Mouse (Mus musculus) inflammation-experienced regulatory T-cells, adult 6 months (primary cell): Measurements from ENCODE around the gene Sec14l4. TPM values are rescaled to one million over a fixed set of nuclear protein-coding genes. Genes with fewer than 3 reads are reported as not detected.
A peak's percentile ranks its signal among the peaks of the same experiment; 100 is the strongest.

Experiments
- ATAC-seq: one replicate; pipeline ENCODE4 v1.8.0; 2017
- polyA plus RNA-seq, 3 experiments: library from polyadenylated mRNA; unstranded; fragments of 100-300 nt; shearing (Covaris generic); gene quantifications; one replicate each; pipeline ENCODE4 v1.2.1; 2017

Sec14l4 gene
- polyA plus RNA-seq, 3 experiments from 2014 or later = not detected

- ATAC-seq = no peak
Observed at GRCm38 (mm10) chr11:4080219-4080618, 49.0 kb downstream of the Sec14l4 start.

- no peak for ATAC-seq
Observed at GRCm38 (mm10) chr11:4083316-4084078, 52.2 kb downstream of the Sec14l4 start.

- no peak for ATAC-seq
Observed at GRCm38 (mm10) chr11:4086246-4086645, 55.0 kb downstream of the Sec14l4 start.

- no peak for ATAC-seq
Observed at GRCm38 (mm10) chr11:4087267-4087666, 56.0 kb downstream of the Sec14l4 start.

- ATAC-seq = no peak
Observed at GRCm38 (mm10) chr11:4093459-4094377, 62.5 kb downstream of the Sec14l4 start.

GRCm38 (mm10) chr11:4094378-4095170 is 63.3 kb downstream of the Sec14l4 start:
- ATAC-seq = peak; percentile 39

- ATAC-seq = peak; percentile 31
Observed at GRCm38 (mm10) chr11:4095171-4096053, 64.2 kb downstream of the Sec14l4 start, which contains the start of gene Mtfp1. Gene Mtfp1, minus strand, starts transcription at chr11:4095445.

DNA sequence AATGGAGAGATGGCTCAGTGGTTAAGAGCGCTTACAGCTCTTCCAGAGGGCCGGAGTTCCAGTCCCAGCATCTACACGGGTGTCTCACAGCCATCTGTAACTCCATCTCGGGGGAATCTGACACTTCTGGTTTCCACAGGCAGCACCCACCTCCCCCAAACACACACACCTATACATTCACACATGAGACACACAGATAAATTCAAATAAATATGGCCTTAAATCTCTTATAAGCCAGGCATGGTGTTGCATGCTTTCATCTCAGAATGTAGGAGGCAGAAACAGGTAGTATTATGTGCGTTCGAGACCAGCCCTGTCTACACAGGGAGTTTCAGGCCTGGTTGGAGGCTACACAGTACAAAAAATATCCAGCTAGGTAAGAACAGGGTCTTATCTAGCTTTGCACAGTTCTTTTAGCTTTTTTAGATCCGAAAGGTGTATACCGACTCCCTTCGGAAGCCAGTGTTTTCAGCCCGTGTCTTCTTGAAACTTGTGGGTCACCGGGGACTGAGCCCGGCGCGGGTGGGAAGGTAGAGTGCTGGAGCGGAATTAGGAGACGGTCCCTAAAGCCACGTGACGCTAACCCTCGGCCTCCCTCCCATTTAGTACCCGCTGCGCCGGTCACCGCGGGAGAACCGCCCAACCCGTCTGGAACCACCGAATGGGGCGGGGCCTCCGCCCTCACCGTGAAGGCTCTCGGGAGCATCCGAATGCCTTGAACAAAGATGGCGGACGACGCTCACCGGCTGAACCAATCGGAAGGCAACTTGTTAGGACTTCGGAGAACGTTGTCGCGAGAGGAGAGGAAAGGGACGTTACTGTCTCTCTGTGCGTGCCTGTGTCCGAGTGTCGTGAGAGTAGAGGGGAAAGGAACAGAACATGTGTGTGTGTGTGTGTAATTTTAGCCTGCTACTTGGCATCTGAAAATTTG is 65.1 kb downstream of the Sec14l4 start:
- peak; percentile 90 for ATAC-seq

DNA sequence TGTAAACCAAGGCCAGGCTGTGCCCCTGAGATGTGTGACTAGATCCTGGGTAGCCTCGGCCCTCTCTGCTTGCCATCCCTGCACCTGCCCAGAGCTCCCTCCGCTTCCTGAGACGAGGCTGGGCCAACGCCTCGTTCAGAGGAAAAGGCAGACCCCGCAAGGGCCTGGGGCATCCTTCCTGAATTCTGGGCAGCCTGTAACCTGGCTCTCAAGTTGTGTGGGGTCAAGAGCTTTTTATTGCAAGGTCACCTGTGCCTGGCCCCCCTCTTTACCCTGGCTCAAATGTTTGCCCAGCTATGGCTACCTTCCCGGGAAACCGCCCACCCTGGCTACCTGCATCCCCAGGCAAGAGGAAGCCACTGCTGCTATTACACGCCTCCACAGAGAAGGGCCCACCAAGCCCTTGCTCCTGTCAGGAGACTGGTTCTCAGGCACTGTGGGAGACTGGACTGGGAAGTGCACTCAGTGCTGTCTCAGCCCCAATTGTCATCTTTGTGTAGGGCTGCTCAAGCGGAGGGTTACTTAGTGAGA is 65.9 kb downstream of the Sec14l4 start:
- no peak for ATAC-seq

Other genes starting within 250 kb of the Sec14l4 start
- gene Osbp2, start 167.6 kb upstream of the Sec14l4 start, polyA plus RNA-seq = not detected
- gene 4921536K21Rik, start 136.4 kb upstream of the Sec14l4 start, polyA plus RNA-seq = not detected
- gene Dusp18, start 136.2 kb upstream of the Sec14l4 start, polyA plus RNA-seq = under 1 TPM in 2 of 3 experiments, not detected in 1; 0.21 to 0.32 TPM
- gene Slc35e4, start 116.8 kb upstream of the Sec14l4 start, polyA plus RNA-seq = 1 to 10 TPM; 1.3 to 2.3 (median 1.5) TPM
- gene Tcn2, start 99.3 kb upstream of the Sec14l4 start, polyA plus RNA-seq = 10 to 100 TPM; 11.0 to 29.1 (median 23.6) TPM
- gene Pes1, start 67.5 kb upstream of the Sec14l4 start, polyA plus RNA-seq = 10 to 100 TPM; 51.8 to 88.6 (median 72.7) TPM
- gene 4930556J24Rik, start 54.7 kb upstream of the Sec14l4 start, polyA plus RNA-seq = under 1 TPM in 1 of 3 experiments, not detected in 2; 0.50 TPM
- not detected for gene Gal3st1, start 47.8 kb upstream of the Sec14l4 start, polyA plus RNA-seq
- not detected for gene Sec14l3, start 33.4 kb downstream of the Sec14l4 start, polyA plus RNA-seq
- 1 to 10 TPM; 1.1 to 3.8 (median 3.2) TPM for gene Mtfp1, start 64.0 kb downstream of the Sec14l4 start, polyA plus RNA-seq
- 1 to 10 TPM in 2 of 3 experiments, under 1 TPM in 1; 0.79 to 2.7 (median 1.3) TPM for gene Sec14l2, start 92.0 kb downstream of the Sec14l4 start, polyA plus RNA-seq
- gene Rnf215, start 103.7 kb downstream of the Sec14l4 start, polyA plus RNA-seq = 10 to 100 TPM in 1 of 3 experiments, 1 to 10 TPM in 2; 7.5 to 10.4 (median 8.4) TPM
- 1 to 10 TPM; 1.5 to 2.9 (median 2.9) TPM for gene Ccdc157, start 128.8 kb downstream of the Sec14l4 start, polyA plus RNA-seq
- gene Sf3a1, start 128.9 kb downstream of the Sec14l4 start, polyA plus RNA-seq = 10 to 100 TPM; 54.2 to 71.2 (median 66.6) TPM
- 10 to 100 TPM; 14.3 to 20.5 (median 19.0) TPM for gene Tbc1d10a, start 155.3 kb downstream of the Sec14l4 start, polyA plus RNA-seq
- 10 to 100 TPM; 25.7 to 42.0 (median 37.8) TPM for gene Castor1, start 186.8 kb downstream of the Sec14l4 start, polyA plus RNA-seq
- gene Osm, start 205.0 kb downstream of the Sec14l4 start, polyA plus RNA-seq = 10 to 100 TPM; 11.2 to 23.6 (median 16.6) TPM
- 1 to 10 TPM; 1.9 to 2.6 (median 2.5) TPM for gene Lif, start 226.1 kb downstream of the Sec14l4 start, polyA plus RNA-seq